Mouse (Mus musculus): ENCODE data around the gene Ovca2.

The Ovca2 gene

DNA sequence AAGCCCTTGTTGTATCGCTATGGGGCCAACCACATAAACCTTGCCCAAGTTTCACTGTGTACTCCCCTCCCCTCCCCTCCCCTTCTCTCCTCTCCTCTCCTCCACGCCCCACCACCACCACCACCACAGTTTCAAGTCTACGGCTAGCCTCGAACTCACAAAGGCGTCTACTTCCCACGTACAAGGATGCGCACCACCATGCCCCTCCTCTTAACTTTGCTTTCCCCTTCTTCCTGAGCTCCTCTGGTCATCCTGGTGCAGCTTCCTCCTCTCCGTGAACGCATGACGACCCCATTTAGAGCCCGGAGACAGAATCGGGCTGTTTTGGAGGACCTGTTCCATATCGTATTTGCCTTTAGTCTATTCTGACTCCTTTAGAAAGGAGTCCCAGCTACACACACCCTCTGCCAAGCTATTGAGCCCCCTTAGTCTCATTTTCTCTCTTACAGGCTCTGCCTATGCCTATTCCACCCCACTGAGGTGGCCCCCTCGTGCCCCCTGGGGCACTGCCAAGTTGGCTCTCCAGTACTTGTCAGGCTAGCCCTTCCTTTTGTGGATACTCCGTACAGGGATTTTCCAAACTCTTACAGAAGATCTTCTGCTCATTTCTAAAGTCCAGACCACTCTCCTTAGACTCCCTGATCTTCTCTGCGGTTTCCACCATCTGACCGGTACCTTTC is 7.3 kb downstream of the Ovca2 start:
- in situ Hi-C loops (cut with MseI, MboI): no loop called here

DNA sequence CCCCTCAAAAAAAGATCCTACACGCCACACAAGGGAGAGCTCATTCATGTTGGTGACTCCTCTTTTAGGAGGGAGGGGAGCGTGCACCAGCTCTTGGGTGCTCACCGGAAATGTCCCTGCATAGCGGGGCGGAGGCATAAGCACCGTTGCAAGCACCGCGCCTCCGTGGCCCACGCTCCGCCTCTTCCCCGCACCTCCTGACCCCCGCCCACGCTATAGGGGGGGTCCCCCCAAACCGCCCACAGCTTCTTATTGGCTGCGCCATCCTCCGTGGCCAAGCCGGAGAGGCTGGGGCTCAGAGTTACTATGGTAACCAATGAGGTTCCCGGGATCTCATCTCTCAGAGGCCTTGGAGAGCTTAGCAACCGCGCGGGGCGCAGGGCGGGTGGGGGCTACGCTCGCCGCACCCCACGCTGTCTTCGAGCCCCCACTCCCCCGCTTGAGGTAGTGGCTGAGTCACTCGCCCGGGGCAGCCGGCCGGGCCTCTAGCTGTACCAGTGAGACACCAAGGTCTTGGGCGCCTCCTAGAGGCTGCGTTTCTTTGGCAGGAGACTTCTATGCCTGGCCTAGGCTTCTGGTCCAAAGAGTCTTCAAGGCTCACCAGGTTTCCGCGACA is 8.4 kb downstream of the Ovca2 start:
- in situ Hi-C loops (cut with MseI, MboI): no loop called here

DNA sequence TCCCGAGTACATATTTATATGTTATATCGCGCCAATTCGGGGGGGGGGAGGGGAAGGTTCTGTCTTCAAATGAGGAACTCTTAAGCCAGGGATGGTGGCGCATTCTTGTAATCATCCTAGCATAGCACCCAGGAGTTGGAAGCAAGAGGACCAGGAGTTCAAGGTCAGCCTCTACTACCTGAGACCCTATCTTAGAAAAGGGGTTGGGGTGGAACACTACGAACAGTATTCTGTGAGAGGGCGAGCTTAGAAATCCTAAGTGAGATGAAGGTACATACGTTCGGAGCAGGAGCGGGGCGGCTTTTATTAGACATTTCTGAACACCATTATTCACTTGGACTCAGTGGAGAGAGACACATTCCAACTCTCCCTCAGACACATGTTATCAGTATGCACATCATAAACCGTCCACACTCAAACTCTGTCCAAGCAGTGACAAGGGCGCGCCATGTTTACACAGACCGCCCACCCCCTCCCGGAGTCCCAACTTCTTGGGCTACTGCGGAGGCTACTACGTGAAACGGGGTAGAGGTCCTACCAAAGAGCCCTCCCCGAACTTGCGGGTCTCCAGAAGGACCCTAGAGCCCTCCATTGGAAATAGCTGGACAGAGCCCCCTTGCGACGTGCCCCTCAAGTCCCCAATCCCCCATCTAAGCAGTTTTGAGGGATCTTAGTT is 9.1 kb downstream of the Ovca2 start, which contains the start of gene Hic1:
TSS of gene Hic1 (minus strand) at position 115 of the 676 bp plus-strand sequence.
- in situ Hi-C loops (cut with MseI, MboI): no loop called here

DNA sequence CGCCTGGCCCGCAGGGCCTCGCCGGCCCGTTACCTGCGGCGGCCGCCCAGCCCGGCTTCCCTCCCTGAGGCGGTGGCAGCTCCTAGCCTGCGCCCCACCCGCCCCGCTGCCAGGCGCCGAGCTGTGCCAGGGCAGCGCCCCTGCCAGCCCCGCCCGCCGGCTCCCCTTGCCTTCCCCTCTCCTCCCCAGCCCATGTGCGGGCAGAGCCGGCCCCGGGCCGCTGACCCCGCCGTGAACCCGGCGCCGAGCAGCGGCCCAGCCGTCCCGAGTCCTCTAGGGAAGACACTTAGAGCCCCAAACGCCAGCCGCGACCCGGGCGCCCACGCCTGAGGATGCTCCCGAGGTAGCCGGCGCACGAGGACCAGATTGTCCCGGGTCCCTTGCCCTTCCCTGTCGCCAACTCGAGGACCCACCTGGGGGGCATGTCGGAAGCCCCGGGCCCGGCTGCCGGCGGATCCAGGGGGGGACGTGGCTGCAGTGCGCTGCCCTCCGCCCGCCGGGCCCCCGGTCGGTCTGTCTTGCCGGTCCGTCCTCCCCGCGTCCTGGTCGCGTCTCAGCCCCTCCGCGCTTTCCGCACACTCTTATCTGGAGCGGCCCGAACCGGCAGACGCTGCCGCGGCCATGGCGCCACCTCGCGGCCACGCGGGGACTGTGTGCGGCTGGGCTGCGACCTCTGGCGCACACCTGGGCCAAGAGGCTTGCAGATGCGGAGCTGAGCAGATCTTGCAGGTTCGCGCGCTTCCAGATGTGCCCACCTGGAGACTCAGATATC is 9.9 kb downstream of the Ovca2 start:
- in situ Hi-C loops (cut with MseI, MboI): no loop called here

DNA sequence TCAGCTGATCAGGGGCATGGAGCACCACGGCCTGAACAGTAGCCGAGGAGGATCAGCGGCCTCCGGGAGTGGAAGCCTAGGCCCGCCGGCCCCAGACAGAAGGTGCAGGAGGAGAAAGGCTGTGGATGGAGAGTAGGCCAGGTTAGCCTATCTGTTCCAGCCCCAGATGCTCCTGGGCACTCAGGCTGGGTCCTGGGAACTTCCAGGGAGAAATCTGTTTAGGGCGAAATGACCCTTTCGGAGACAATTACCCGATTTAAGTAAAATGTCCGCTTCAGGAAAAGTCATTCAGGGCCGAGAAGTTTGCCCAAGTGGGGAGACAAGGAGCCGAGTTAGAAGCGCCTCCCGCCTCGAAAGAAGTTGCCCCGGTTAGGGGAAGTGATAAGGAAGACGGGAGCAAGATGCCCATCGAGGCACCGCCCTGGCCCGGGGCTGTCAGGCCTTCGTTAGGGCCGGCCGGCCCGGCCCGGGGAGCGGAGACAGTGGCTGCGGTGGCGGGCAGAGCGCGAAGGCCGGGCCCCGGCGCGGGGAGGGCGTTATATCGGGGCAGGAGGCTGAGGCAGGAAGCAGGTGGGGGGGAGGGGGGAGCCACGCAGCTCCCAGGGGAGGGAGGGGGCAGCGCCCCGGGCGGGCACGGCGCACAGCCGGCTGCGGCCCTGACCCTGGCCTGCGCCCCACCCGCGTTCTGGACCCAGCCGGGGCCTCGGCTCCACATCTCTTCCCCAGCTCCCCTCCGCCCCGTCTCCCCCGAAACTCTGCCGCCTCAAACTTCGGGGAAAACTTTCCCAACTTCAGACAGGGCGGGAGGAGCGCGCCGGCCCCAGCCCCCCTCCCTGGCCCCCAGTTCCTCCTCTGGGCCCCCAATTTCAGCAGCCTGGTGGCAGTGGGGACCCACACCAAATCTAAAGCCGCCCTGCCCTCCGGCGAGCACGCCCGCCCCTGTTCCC is 10.7 kb downstream of the Ovca2 start:
- in situ Hi-C loops (cut with MseI, MboI): no loop called here

DNA sequence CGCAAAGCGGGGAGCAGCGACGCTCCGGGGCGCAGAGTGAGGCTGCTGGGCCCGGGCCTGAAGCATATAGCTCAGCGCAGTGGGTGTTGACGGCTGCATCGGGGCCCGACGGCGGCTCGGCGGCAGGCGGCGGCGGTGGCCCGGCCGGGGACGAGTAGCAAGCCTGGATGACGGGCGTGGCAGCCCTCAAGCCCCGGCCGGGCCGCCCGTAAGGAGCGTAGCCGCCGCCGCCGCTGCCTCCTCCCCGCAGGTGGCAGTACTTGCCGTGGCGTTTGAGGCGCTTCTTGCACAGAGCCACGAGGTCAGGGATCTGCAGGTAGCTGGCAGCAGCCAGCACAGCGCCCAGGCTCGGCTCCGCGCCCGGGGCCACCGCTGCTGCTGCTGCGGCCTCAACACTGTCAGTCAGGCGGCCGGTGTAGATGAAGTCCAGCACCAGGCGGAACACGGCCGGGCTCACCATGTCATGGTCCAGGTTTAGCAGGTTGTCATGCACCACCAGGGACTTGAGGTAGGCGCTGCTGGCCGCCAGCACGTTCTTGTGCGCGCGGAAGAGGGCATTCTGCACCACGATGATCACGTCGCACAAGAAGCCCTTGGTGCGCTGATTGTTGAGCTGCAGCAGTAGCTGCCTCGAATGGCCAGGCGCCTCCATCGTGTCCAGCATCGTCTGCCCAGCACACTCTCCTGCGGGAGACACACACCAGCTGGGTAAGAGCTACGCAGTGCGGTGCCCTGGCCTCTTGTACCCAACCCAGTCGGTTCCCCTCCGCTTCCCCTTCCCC is 11.6 kb downstream of the Ovca2 start:
- in situ Hi-C loops (cut with MseI, MboI): no loop called here

DNA sequence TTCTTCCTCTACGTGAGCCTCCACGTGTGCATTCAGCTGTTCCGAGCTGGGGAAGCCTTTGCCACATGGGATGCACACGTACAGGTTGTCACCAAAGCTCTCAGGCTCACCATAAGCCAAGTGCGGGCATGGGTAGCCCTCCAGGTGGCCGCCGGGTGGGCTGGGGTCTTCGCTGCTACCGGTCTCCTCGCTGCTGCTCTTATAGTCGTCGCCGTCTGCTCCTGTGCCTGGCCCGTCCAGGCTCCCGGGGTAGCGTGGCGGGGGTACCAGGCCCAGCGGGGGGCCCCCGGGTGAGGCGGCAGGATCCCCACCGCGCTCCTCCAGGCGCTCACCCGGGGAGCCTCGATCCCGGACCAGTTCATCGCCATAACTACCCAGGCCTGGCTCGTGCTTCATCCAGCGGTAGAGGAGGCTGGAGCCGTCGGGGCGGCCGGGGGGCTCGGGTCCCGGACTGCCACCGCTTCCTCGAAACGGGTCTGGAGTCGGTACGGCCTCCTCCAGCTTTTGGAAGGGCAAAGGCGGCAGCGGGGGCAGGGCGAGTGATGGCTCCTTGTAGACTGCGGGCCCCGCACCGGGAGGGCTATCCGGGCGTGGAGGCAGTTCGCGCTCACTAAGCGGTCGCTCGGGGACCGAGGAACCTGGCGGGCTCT is 12.3 kb downstream of the Ovca2 start:
- in situ Hi-C loops (cut with MseI, MboI): no loop called here

DNA sequence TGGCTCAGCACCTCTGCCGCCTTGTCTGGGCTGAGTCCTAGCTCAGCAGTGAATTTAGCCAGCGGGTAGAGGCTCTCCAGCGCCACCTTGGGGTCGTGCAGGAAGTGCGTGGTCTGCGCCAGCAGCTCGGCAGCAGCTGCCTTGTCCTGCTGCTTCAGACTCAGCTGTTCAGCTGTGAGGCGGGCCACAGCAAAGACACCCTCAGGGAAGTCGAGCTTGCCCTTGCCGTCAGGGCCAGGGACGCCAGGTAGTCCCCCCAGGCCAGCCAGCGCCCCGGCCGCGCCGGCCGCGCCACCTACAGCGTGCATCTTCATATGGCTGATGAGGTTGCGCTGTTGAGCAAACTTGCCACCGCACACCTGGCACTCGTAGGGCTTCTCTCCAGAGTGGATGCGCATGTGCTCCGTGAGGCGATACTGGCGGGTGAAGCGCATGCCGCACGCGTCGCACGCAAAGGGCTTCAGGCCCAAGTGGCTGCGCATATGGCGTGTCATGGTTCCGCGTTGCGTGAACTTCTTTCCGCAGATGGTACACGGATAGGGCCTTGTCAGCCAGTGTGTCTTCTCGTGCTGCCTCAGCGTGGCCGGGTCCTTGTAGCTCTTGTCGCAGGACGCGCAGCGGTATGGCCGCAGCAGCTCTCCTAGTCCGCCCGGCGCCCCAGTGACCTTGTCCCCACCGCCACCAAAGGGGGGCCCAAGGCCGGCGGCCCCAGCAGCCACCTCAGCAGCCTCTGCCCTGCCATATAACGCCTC is 13.0 kb downstream of the Ovca2 start:
- in situ Hi-C loops (cut with MseI, MboI): no loop called here

DNA sequence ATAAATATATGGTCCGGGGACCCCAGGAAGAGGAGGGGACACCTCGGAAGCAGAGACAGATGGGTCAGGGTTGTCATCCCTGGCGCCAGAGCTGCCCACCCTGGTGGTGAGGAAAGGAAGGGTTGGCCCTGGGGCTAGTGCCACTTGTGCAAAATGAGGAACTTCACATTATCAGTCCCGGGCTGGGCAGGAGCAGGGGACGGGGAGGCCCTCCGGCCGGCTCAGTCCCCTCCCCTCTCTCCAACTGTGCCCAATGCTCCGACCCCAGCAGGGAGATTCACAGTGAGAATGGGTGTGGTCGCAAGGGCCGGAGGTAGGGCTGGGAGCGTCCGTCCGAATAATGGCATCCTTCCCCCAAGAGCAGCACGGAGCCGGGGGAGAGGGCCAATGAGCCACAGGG is 13.9 kb downstream of the Ovca2 start:
- in situ Hi-C loops (cut with MseI, MboI): no loop called here

DNA sequence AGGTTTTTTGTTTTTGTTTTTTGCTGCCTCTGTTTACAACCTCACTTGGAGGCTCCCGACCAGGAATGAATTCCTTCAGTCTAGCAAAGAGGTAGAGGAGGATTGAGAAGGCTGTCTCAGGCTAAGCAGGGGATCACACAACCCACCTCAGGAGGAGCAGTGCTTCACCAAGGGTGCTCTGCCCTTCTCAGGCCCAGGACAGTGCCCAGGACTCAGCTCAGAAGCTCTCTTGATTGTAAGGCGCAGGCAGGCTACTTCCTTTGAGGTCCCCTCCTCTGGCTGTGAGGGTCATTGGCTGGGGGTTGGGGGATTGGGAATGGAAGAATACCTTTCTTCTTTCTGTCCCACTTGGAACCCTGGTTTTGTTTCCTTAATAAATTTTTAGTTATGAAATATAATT is 14.6 kb downstream of the Ovca2 start:
- in situ Hi-C loops (cut with MseI, MboI): no loop called here

DNA sequence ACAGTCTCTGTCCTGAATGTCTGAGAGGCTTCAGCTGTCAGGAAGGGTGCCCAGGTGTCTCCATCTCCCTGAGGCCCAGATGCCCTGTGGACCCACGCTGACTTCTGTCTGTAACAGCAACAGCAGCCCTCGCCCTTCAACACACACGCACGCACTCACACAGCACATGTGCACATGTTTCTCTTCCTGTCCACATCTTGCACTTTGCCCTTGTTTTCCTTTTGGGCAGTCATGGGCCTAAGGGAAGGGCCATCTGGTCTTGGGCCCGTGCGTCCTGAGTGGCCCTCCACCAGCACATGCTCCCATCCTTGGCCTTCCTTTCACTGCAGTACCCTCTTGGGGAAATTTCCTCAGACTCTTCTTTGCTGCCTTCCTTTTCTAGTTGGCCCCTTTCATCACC is 15.3 kb downstream of the Ovca2 start:
- in situ Hi-C loops (cut with MseI, MboI): no loop called here

DNA sequence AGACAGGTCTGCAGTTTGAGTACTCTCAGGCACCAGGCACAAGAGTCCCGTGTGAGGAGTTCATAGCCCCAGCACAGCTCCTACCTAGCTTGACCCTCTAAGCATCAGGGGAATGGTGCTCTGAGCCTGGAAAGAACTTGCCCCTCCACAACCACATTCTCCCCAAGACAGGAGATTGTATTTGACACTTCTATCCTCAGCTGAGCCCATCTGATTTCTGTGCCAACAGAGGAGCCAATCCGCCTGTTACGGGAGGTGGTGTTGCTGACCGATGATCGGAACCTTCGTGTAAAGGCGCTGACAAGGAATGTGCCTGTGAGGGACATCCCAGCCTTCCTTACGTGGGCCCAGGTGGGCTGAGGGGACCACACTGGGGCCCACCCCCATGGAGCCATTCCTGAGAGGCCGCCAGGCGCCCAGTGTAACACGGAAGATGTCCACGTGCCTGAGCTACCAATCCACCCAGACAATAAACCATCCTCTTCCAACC is 16.0 kb downstream of the Ovca2 start:
- in situ Hi-C loops (cut with MseI, MboI): no loop called here

DNA sequence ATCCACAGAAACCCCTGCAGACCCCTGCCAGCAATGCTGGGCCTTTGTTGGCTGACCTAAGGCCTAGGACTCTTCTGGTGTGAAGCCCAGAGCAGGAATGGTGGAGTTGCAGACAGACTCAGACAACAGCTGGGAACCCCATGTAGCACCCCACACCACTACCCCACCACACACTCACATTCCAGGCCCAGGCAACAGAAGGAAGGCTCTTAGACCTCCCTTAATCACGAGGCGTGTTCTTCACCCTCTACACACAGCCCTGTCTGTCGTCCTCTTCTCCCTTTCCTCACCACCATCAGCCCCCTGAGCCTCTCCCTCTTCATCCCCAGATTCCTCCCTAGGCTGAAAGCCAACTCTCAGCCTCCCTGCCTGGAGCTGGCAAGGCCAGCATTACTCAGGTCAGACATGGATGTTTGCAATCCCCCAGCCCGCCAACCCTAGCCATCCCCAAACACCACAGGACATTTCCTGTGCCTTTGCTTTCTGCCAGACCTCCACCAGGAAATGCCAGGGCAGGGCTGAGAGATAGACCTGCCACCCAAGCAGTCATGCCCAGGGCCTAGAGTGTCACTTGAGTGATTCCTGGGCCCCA is 17.1 kb downstream of the Ovca2 start:
- in situ Hi-C loops (cut with MseI, MboI): no loop called here

DNA sequence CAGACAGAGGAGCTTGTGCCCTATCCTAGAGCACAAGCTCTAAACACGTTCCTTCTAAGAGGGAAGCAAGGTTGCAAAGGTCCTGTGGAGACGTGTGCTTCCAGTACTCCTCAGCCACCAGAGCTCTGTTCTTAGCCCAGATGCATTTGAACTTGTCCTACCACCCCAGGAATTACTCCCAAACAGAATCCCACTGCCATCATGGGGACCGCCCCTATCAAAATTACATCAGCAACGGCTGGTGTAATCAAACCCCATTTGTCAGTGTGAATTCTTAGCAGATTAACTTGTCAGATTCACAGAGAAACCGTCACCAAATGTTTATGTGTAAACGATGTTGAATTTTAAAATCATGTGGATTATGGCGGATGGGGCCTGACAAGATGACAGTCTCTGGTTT is 17.7 kb downstream of the Ovca2 start:
- in situ Hi-C loops (cut with MseI, MboI): no loop called here

DNA sequence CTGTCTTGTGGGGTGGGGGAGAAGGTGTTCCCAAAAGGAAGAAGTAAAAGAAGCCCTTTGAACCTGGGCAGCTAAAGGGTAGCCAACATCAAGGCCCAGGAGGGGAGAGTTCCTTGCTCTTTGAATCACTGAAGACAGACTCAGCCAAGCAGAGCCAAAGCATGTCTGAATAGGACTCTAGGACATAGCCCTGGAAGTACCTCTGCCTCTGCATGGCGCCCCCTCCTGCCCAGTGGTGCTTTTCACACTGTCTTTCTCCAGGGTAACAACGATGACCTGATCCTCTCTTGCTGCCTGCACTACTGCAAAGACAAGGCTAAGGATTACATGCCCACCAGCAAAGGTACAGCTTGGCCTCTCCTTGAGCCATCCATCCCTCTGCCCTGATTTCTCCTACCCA is 19.1 kb downstream of the Ovca2 start:
- in situ Hi-C loops (cut with MseI, MboI): loop anchor here (5.0 kb wide), 2 partner anchors 172 to 177 kb away; no protein-coding TSS in a partner anchor

DNA sequence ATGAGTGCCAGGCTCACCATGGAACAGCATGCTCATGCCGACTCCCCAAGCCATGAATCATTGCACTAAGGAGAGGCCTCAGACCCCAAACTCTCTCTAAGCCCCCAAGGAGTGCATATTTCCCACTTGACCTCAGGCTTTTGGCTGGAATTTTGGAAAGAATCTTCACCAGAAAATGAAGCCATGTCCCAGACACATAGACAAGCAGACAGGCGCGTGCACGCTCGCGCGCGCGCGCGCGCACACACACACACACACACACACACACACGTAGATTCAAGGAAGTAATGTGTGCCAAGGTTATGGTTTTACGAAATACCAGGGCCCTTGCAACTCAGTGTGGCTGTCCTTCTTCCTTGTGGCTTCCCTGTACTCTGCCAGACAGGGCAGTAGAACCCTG is 20.2 kb downstream of the Ovca2 start:
- in situ Hi-C loops (cut with MseI, MboI): loop anchor here (5.0 kb wide), 2 partner anchors 171 to 176 kb away; no protein-coding TSS in a partner anchor

DNA sequence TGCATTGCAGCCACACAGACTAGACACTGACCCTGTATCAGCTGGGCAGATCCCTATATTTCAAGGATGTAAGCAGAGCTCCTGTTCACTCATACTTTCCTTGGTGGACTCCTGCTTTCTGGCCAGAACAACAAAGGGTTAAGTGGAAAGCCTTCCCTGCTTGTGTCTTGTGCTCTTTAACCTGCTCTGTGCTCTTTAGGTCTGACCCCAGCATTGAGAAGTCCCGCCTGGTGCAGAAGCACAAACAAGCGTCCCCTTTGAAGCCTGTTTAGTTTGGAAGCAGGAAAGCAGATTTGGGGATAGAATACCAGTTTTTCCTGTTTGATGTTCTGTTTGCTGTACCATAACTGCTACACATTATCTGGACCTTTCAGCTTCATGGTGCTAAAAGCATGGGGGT is 20.7 kb downstream of the Ovca2 start:
- in situ Hi-C loops (cut with MseI, MboI): loop anchor here (5.0 kb wide), 2 partner anchors 171 to 176 kb away; no protein-coding TSS in a partner anchor

DNA sequence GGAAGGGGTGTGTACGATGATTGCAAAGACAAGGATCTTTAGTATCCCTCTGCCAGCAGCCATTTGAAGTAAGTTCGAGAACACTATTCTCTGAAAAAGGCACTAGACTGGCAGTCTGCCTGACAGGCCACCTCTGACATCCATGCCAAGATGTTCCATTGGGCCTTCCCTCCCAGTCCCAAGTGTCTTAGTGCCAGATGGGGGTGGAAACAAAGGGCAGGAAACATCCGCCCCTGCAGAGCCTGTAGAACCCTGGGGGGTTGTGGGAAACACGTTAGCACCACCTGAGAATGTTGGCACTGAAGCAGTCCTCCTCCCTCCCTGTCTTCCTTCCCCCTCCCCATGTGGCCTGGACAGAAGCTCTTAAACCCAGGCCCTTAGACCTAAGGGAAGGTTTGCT is 21.6 kb downstream of the Ovca2 start:
- in situ Hi-C loops (cut with MseI, MboI): loop anchor here (5.0 kb wide), 2 partner anchors 170 to 175 kb away; no protein-coding TSS in a partner anchor

Data from mouse trophoblast stem cell (cell line).